Mouse (Mus musculus): ENCODE measurements around the gene Trim62. TPM values are rescaled to one million over a fixed set of nuclear protein-coding genes. Genes with fewer than 3 reads are reported as not detected.

Gene Trim62
- 3.0 and 4.3 TPM in 2 replicates for polyA plus RNA-seq (2014; fragmentation: Nextera tagmentation; extraction: Ambion mirVana)

DNA sequence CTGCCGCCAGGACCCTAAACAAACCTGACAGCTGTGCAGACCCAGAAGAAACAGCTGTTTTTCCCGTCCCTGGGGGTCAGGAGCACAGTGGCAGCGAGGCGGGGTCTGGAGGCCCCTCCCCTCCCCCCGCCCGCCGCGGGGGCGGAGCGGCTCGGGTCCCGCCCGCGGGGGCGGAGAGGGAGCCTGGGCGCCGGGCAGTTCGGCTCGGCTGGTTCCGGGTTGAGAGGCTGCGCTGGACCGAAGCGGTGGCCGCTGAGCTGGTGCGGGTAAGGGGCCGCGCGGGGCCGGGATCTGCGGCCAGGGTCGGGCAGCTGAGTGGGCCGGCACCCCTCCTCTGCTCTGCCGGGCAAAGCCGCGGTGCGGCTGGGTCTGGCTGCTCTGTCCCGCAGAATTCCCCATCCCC lies at the start of gene Trim62:
Trim62 (plus strand) TSS at position 202 of the 403 bp plus-strand sequence.
- under 1% methylated on average over 37 of the region's 37 CpGs for WGBS
- Histone ChIP-seq H3K27ac (ENCODE audit: low read depth, low read length) (no peak within 1 kb of the TSS), H3K27me3 (replicated peaks; ENCODE audit: control insufficient read depth, insufficient read depth, low read length) (peaks cover 53% of the 10 kb centered on the region)

DNA sequence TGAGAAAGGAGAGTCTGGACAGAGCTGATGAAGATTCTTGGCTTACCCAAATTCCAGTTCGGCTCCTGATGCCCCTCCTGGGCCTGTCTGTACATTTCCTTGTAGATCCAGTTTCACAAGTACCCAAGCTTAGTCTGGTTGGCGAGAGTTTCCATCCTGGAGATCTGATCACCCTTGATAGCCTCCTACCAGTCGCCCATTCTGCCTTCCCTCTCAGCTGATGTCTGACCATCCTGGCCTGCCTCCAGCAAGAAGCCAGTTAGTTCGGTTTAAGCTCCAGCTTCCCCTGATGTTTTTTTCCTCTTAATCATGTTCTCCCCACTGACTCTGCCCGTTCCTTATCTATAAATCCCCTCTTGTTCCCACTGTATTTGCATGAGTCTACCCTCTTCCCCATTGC lies 45.2 kb upstream of the Trim62 start:
- Histone ChIP-seq H3K27ac (ENCODE audit: low read depth, low read length) (no peak overlapping the region), H3K4me1 (replicated peaks; ENCODE audit: control insufficient read depth, insufficient read depth, low read length) (peaks cover 14% of the 10 kb centered on the region), H3K9ac (ENCODE audit: low read depth, low read length) (no peak overlapping the region), H3K36me3 (ENCODE audit: control insufficient read depth, insufficient read depth, low read length) (no peaks in the 10 kb centered on the region), H3K4me3 (ENCODE audit: low read depth, low read length) (no peak overlapping the region), H3K4me2 (no peak overlapping the region), H3K27me3 (replicated peaks; ENCODE audit: control insufficient read depth, insufficient read depth, low read length) (no peaks in the 10 kb centered on the region), H3K9me3 (ENCODE audit: control insufficient read depth, low read length) (no peaks in the 10 kb centered on the region)
- DNase-seq (ENCODE audit: low spot score) (no peak), ATAC-seq (replicated peaks; ENCODE audit: low FRiP score) (no peak)
- 38% methylated on average over 5 of the region's 5 CpGs for WGBS

More for the DNA sequence above, at the start of gene Trim62:
- ATAC-seq (replicated peaks; ENCODE audit: low FRiP score) = peak; percentile 79
- peak within 1 kb of the TSS; percentile 69 for H3K4me3 ChIP-seq (ENCODE audit: low read depth, low read length)
- peaks cover 10% of the 10 kb centered on the region for H3K4me1 ChIP-seq (replicated peaks; ENCODE audit: control insufficient read depth, insufficient read depth, low read length)
- no peaks in the 10 kb centered on the region for H3K36me3 ChIP-seq (ENCODE audit: control insufficient read depth, insufficient read depth, low read length)
- H3K9ac ChIP-seq (ENCODE audit: low read depth, low read length) = peak within 1 kb of the TSS; percentile 55
- H3K9me3 ChIP-seq (ENCODE audit: control insufficient read depth, low read length) = no peaks in the 10 kb centered on the region
- H3K4me2 ChIP-seq = peak within 1 kb of the TSS; percentile 100
- DNase-seq (ENCODE audit: low spot score) = peak; percentile 77

DNA sequence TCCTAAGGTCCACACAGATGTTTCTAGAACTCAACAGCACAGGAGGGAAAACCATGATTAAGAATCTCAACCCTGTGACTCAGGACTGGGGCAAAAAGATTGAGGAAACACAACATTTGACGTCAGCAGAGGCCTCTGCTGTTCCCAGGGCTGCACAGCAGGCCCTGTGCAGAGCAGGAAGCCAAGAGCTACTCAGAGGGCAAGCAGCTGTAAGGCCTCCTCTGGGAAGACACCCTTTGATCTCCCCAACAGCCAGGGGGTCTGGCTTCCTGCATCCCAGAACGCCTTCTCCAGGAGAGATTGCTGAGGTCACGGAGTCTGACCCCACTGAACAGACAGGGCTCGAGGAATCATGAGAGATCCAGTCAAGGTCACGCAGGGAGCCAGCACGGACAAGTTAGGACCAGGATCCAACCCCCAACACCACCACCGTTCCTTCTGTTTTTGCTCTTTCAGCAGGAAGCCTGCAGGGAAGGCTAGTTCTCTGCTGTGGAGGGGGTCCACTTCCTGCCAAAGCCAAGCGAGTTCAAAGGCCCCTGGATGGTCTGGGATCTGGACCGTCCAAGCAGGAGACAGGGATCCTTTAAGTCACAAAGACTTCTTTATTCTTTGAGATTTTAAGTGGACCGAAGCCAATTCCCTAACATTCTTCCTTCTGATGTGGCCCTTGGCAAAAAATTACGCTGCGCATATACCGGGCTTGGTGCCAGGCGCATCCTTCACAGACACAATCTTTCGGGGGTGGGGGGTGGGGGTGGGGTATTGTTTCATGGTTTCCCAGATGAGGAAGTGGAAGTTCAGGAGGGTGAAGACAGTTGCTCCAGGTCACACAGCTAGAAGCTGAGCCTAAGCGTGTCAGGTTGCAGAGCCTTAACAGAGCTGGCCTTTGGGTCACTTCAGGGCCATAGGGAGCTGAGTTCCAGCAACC lies 43.3 kb upstream of the Trim62 start:
- Histone ChIP-seq H3K27ac (ENCODE audit: low read depth, low read length) (peak overlapping the region; percentile 46), H3K4me3 (ENCODE audit: low read depth, low read length) (no peak overlapping the region), H3K9me3 (ENCODE audit: control insufficient read depth, low read length) (no peaks in the 10 kb centered on the region), H3K4me1 (replicated peaks; ENCODE audit: control insufficient read depth, insufficient read depth, low read length) (peaks cover 17% of the 10 kb centered on the region), H3K36me3 (ENCODE audit: control insufficient read depth, insufficient read depth, low read length) (no peaks in the 10 kb centered on the region), H3K4me2 (no peak overlapping the region), H3K27me3 (replicated peaks; ENCODE audit: control insufficient read depth, insufficient read depth, low read length) (no peaks in the 10 kb centered on the region), H3K9ac (ENCODE audit: low read depth, low read length) (no peak overlapping the region)
- ATAC-seq (replicated peaks; ENCODE audit: low FRiP score) (peak; percentile 50), DNase-seq (ENCODE audit: low spot score) (peak; percentile 51)
- WGBS = 41% methylated on average over 16 of the region's 16 CpGs

DNA sequence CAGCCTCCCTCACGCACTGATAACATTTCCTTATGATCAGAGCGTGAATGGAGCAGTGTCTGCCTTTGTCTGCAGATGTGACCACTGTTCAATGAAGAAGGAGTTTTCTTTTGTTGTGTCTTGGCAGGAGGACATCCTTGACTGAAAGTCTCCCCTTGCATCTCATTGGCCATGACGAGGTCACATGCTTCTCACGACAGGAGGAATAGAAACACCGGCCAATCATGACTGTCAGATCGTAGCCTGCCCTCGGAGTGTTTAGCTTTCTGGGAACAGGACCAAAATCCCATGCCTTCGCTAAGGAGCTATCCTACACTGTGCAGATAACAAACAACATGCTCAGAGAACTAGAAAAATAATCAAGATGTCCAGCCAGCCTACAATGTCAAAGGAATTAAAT lies 42.1 kb upstream of the Trim62 start:
- Histone ChIP-seq H3K4me3 (ENCODE audit: low read depth, low read length) (no peak overlapping the region), H3K27ac (ENCODE audit: low read depth, low read length) (no peak overlapping the region), H3K4me1 (replicated peaks; ENCODE audit: control insufficient read depth, insufficient read depth, low read length) (peaks cover 17% of the 10 kb centered on the region), H3K27me3 (replicated peaks; ENCODE audit: control insufficient read depth, insufficient read depth, low read length) (no peaks in the 10 kb centered on the region), H3K9ac (ENCODE audit: low read depth, low read length) (no peak overlapping the region), H3K36me3 (ENCODE audit: control insufficient read depth, insufficient read depth, low read length) (no peaks in the 10 kb centered on the region), H3K4me2 (no peak overlapping the region), H3K9me3 (ENCODE audit: control insufficient read depth, low read length) (no peaks in the 10 kb centered on the region)
- ATAC-seq (replicated peaks; ENCODE audit: low FRiP score) (no peak), DNase-seq (ENCODE audit: low spot score) (no peak)
- 66% methylated on average over 8 of the region's 8 CpGs for WGBS

DNA sequence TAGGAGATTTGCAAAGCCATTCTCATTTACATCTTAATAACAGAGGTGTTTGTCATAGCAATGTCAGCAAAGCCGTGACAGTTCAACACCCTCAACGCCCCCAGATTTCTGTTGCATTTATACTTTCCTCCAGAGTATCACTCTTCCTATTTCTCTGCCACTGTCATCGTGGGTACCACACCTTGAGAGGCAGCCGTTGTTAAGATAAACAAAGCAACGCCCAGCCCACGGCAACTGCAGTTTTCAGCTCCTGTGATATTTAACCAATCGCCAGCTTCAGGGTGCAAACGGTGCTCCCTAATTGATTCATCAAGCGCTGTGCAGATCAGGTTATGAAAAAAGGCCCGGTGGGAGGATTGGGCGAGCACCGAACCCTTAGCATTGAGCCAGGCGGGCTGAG lies 38.8 kb upstream of the Trim62 start:
- WGBS = 37% methylated on average over 13 of the region's 13 CpGs
- no peak for ATAC-seq (replicated peaks; ENCODE audit: low FRiP score)
- H3K4me2 ChIP-seq = no peak overlapping the region
- H3K9me3 ChIP-seq (ENCODE audit: control insufficient read depth, low read length) = no peaks in the 10 kb centered on the region
- H3K4me3 ChIP-seq (ENCODE audit: low read depth, low read length) = no peak overlapping the region
- no peak overlapping the region for H3K27ac ChIP-seq (ENCODE audit: low read depth, low read length)
- H3K4me1 ChIP-seq (replicated peaks; ENCODE audit: control insufficient read depth, insufficient read depth, low read length) = peaks cover 11% of the 10 kb centered on the region
- H3K27me3 ChIP-seq (replicated peaks; ENCODE audit: control insufficient read depth, insufficient read depth, low read length) = no peaks in the 10 kb centered on the region; the same call in 1 of the 2 replicates
- no peak for DNase-seq (ENCODE audit: low spot score)
- no peak overlapping the region for H3K9ac ChIP-seq (ENCODE audit: low read depth, low read length)
- no peaks in the 10 kb centered on the region for H3K36me3 ChIP-seq (ENCODE audit: control insufficient read depth, insufficient read depth, low read length)

DNA sequence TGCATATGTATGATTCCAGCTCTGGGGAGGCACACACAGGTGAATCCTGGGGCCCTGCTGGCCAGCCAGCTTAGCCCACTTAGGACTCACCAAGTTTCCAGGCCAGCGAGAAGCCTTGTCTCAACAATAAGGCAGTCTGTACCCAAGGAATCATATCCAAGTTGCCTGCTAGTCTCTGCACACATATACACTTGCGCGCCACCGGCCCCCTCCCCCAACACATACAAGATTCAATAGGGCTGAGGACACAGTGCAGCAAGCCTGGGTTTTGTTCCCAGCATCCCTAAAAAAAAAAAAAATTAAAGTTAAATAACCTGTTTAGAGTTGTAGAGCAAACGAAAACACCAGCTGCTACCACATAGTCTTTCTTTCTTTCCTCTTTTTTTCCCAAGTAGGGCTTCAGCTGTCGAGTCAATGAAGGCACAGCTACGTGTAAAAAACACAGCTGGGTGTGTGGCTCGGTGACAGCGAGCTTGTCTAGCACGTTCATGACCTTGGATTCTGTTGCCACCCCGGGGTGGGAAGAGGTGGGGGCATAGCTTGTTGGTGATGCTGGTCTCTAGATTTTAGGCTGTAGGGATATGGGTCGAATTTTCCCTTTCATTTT lies 37.9 kb upstream of the Trim62 start:
- DNase-seq (ENCODE audit: low spot score) (no peak), ATAC-seq (replicated peaks; ENCODE audit: low FRiP score) (no peak)
- peaks cover 5% of the 10 kb centered on the region; the same call in 1 of the 2 replicates for H3K4me1 ChIP-seq (replicated peaks; ENCODE audit: control insufficient read depth, insufficient read depth, low read length)
- WGBS = 75% methylated on average over 12 of the region's 12 CpGs
- no peaks in the 10 kb centered on the region for H3K36me3 ChIP-seq (ENCODE audit: control insufficient read depth, insufficient read depth, low read length)
- no peaks in the 10 kb centered on the region for H3K9me3 ChIP-seq (ENCODE audit: control insufficient read depth, low read length)
- H3K4me2 ChIP-seq = no peak overlapping the region
- no peak overlapping the region for H3K4me3 ChIP-seq (ENCODE audit: low read depth, low read length)
- H3K27me3 ChIP-seq (replicated peaks; ENCODE audit: control insufficient read depth, insufficient read depth, low read length) = no peaks in the 10 kb centered on the region; the same call in 1 of the 2 replicates
- H3K9ac ChIP-seq (ENCODE audit: low read depth, low read length) = no peak overlapping the region
- no peak overlapping the region for H3K27ac ChIP-seq (ENCODE audit: low read depth, low read length)

DNA sequence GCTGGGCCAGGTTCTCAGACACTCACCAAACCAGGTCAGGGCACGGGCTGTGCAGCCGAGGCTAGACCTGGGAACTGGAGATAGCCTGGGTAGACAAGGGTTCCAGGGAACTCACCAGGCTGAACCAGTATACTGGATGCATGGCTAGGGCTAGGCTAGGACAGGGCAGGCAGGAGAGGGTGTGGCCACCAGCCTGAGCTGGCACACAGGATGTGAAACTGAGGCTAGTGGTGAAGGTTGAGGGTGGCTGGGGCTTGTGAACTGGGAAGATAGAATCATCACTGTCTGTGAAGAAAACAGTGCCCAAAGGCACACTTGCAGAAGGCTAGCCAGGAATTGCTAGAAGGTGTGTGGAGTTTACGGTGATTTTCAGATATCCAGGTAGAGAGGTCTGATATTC lies 34.4 kb upstream of the Trim62 start:
- no peak overlapping the region for H3K27ac ChIP-seq (ENCODE audit: low read depth, low read length)
- H3K9me3 ChIP-seq (ENCODE audit: control insufficient read depth, low read length) = no peaks in the 10 kb centered on the region
- H3K27me3 ChIP-seq (replicated peaks; ENCODE audit: control insufficient read depth, insufficient read depth, low read length) = no peaks in the 10 kb centered on the region; the same call in 1 of the 2 replicates
- no peak for ATAC-seq (replicated peaks; ENCODE audit: low FRiP score)
- H3K36me3 ChIP-seq (ENCODE audit: control insufficient read depth, insufficient read depth, low read length) = no peaks in the 10 kb centered on the region
- H3K4me1 ChIP-seq (replicated peaks; ENCODE audit: control insufficient read depth, insufficient read depth, low read length) = 0 out of 2 replicates have a peak, but pooled peaks cover 3% of the 10 kb centered on the region
- H3K4me2 ChIP-seq = no peak overlapping the region
- WGBS = 80% methylated on average over 3 of the region's 3 CpGs
- no peak overlapping the region for H3K9ac ChIP-seq (ENCODE audit: low read depth, low read length)
- no peak overlapping the region for H3K4me3 ChIP-seq (ENCODE audit: low read depth, low read length)
- no peak for DNase-seq (ENCODE audit: low spot score)

DNA sequence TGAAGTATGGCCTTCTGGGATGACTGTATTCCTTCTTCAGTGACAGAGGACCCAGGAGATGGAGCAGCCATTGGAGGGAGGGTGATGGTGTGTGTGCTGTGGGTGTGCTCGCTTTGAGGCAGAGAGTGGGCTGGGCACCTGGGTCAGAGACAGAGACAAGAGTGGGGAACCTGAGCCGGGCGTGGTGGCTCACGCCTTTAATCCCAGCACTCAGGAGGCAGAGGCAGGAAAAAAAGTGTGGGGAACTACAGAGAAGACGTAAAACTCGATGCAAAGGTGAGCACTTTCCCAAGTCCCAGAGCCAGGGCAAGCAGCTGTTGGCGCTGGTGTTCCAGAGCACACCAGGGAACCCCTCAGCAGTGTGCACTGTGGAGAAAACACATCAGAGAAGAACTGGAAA lies 33.7 kb upstream of the Trim62 start:
- no peak overlapping the region for H3K27ac ChIP-seq (ENCODE audit: low read depth, low read length)
- ATAC-seq (replicated peaks; ENCODE audit: low FRiP score) (no peak), DNase-seq (ENCODE audit: low spot score) (no peak)
- 69% methylated on average over 7 of the region's 7 CpGs for WGBS
- no peak overlapping the region for H3K4me3 ChIP-seq (ENCODE audit: low read depth, low read length)
- H3K9ac ChIP-seq (ENCODE audit: low read depth, low read length) = no peak overlapping the region
- no peak overlapping the region for H3K4me2 ChIP-seq
- H3K27me3 ChIP-seq (replicated peaks; ENCODE audit: control insufficient read depth, insufficient read depth, low read length) = no peaks in the 10 kb centered on the region; the same call in 1 of the 2 replicates
- H3K36me3 ChIP-seq (ENCODE audit: control insufficient read depth, insufficient read depth, low read length) = no peaks in the 10 kb centered on the region
- no peaks in the 10 kb centered on the region for H3K4me1 ChIP-seq (replicated peaks; ENCODE audit: control insufficient read depth, insufficient read depth, low read length)
- no peaks in the 10 kb centered on the region for H3K9me3 ChIP-seq (ENCODE audit: control insufficient read depth, low read length)

Data from liver, embryonic 11.5 days (tissue).